Mouse (Mus musculus) skeletal muscle tissue, postnatal 0 days (tissue): ENCODE measurements around the gene Elmod2. TPM values are rescaled to one million over a fixed set of nuclear protein-coding genes. Genes with fewer than 3 reads are reported as not detected.

Experiments
- polyA plus RNA-seq: library from polyadenylated mRNA; unstranded; fragments of >200 nt; fragmentation: Nextera tagmentation; extraction: Ambion mirVana; gene quantifications from 2 replicates; pipeline ENCODE4 v1.2.1, GENCODE M21; 2015

Gene Elmod2
- 5.0 and 5.8 TPM in 2 replicates for polyA plus RNA-seq

DNA sequence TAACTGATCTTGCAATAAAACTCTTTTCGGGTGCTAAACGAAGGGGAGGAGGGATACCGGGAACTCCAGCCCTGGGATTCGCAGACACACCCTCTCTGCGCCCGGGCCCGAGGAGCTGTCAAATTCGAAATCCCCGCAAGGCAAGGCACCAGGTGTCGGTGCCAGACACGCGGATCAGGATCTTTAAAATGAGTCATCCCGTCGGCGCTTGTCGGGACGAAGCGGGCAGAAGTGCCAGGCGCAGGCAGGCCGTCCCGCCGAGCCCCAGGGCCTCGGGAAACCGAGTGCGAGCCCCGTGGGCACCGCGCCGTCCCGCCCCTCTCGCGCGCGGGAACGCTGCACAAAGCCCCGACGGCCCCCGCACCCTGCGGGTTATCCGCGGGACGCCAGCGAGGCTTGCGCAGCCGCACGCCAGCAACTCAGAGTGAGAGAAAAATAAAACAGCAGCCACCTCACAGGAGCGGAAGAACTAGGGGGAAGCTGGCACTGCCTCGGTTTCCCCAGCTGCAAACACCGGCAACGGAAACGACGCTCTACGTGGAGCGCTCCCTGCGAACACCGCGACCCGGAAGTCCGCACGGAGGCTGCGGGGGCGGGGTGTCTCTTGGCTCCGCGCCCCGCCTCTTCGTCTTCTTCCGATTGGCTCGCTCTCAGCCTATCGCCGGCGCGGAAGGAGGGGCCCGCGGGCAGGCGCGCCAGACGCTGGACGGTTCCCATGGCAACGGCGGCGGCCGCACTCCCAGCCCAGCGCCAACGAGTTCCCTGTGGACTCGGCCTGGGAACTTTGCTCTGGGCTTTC, at the start of gene Elmod2:
Elmod2 (minus strand) TSS at position 588 of the 799 bp plus-strand sequence.

DNA sequence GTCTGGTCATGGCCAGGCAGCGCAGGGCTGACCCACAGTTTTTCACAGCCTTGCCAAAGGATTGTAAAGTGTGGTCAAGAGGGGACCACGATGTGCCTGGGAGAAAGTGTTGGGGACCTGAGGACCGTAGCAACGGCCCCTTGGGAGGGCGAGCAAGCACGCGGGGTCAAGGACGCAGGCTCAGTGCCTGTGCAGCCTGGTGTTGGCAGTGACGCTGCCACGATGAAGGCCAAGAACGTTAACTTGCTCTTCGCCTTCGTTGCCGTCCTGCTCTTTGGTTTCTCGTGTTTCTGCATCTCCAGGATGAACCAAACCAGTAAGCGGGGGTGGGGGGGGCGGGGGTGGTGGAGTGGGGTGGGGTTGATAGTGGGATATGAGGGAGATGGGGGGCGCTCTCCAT, 16.0 kb upstream of the Elmod2 start, which contains the start of gene Mgat4d:
Mgat4d (plus strand) TSS at position 209 of the 400 bp plus-strand sequence.

DNA sequence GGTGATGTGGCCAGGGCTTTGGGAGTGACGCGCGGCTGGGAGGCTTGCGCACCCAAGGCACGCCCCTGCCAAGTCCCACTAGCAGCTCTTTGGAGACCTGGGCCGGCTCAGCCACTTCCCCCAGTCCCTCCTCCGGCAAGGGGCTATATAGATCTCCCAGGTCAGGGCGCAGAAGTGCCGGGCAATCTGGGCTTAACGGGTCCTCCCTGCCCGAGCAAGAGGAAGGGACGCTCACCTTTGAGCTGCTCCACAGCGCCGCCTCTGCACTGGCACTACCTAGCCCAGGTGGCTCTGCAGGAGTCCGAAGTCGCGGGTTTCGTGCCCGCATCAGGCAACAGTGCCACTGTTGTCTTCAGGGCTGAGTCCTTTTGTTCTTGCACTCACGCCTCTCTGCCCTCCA, 42.1 kb downstream of the Elmod2 start, which contains the start of gene Ucp1:
Ucp1 (plus strand) TSS at position 177 of the 400 bp plus-strand sequence.

Other genes starting within 250 kb of the Elmod2 start
- gene Tbc1d9, start 167.1 kb downstream of the Elmod2 start, polyA plus RNA-seq = 0.49 and 0.55 TPM in 2 replicates
- 0.51 TPM in 2 replicates for gene Gm10645, start 166.3 kb downstream of the Elmod2 start, polyA plus RNA-seq
- 0.16 TPM in 1 of 2 replicates, not detected in the other for gene Ucp1, start 42.1 kb downstream of the Elmod2 start, polyA plus RNA-seq
- gene Mgat4d, start 16.0 kb upstream of the Elmod2 start, polyA plus RNA-seq = not detected in 2 replicates
- gene Clgn, start 57.4 kb upstream of the Elmod2 start, polyA plus RNA-seq = not detected in 2 replicates
- 54.2 and 62.0 TPM in 2 replicates for gene Scoc, start 125.9 kb upstream of the Elmod2 start, polyA plus RNA-seq
- gene Olfr370, start 203.3 kb upstream of the Elmod2 start, polyA plus RNA-seq = not detected in 2 replicates
- 696 and 775 TPM in 2 replicates for gene Ndufb7, start 234.2 kb upstream of the Elmod2 start, polyA plus RNA-seq